Mouse (Mus musculus): ENCODE measurements at regions not wholly inside any gene's neighbourhood (a gene's known extent, or its start where the extent isn't known, plus 50 kb on each side); places are given as distances from the start of the nearest gene placed in this dataset.

- TF ChIP-seq POLR2A (IDR thresholded peaks at IDR 0.05; ENCODE audit: extremely low read depth, insufficient read depth, low read length) (no peak), CTCF (IDR thresholded peaks at IDR 0.05; ENCODE audit: extremely low read depth, insufficient read depth, low read length) (no peak)
Measured at GRCm38 (mm10) chr12:13042934-13043333, 101.2 kb upstream of the Mycn start.
